Mouse (Mus musculus): ENCODE measurements around the gene Mobp.

The Mobp gene

GRCm38 (mm10) chr9:120134529-120135160 is 14.9 kb upstream of the Mobp start:
- DNase-seq (ENCODE audit: low read depth, low spot score) = no peak

- no peak for DNase-seq (ENCODE audit: low read depth, low spot score)
Observed at GRCm38 (mm10) chr9:120135454-120135853, 14.1 kb upstream of the Mobp start.

- DNase-seq (ENCODE audit: low read depth, low spot score) = peak; percentile 84
Observed at GRCm38 (mm10) chr9:120140652-120141051, 8.9 kb upstream of the Mobp start.

GRCm38 (mm10) chr9:120144474-120144873 is 5.0 kb upstream of the Mobp start:
- DNase-seq (ENCODE audit: low read depth, low spot score) = no peak

GRCm38 (mm10) chr9:120151152-120151551 is 1.6 kb downstream of the Mobp start:
- no peak for DNase-seq (ENCODE audit: low read depth, low spot score)

- no peak for DNase-seq (ENCODE audit: low read depth, low spot score)
Observed at GRCm38 (mm10) chr9:120151906-120152399, 2.4 kb downstream of the Mobp start.

GRCm38 (mm10) chr9:120158047-120158446 is 8.5 kb downstream of the Mobp start:
- DNase-seq (ENCODE audit: low read depth, low spot score) = no peak

- DNase-seq (ENCODE audit: low read depth, low spot score) = no peak
Observed at GRCm38 (mm10) chr9:120163862-120164261, 14.4 kb downstream of the Mobp start.

- DNase-seq (ENCODE audit: low read depth, low spot score) = no peak
Observed at GRCm38 (mm10) chr9:120167826-120168225, 18.3 kb downstream of the Mobp start.

GRCm38 (mm10) chr9:120171295-120171694 is 21.8 kb downstream of the Mobp start:
- peak; percentile 61 for DNase-seq (ENCODE audit: low read depth, low spot score)

GRCm38 (mm10) chr9:120174436-120175137 is 25.1 kb downstream of the Mobp start:
- no peak for DNase-seq (ENCODE audit: low read depth, low spot score)

- no peak for DNase-seq (ENCODE audit: low read depth, low spot score)
Observed at GRCm38 (mm10) chr9:120178813-120179212, 29.3 kb downstream of the Mobp start.

- peak; percentile 45 for DNase-seq (ENCODE audit: low read depth, low spot score)
Observed at GRCm38 (mm10) chr9:120184499-120184898, 35.0 kb downstream of the Mobp start.

- DNase-seq (ENCODE audit: low read depth, low spot score) = no peak
Observed at GRCm38 (mm10) chr9:120186856-120187255, 37.3 kb downstream of the Mobp start.

GRCm38 (mm10) chr9:120190891-120191290 is 41.4 kb downstream of the Mobp start:
- DNase-seq (ENCODE audit: low read depth, low spot score) = no peak

GRCm38 (mm10) chr9:120191362-120192098 is 42.0 kb downstream of the Mobp start:
- DNase-seq (ENCODE audit: low read depth, low spot score) = peak; percentile 91

- no peak for DNase-seq (ENCODE audit: low read depth, low spot score)
Observed at GRCm38 (mm10) chr9:120192742-120193141, 43.2 kb downstream of the Mobp start.

- DNase-seq (ENCODE audit: low read depth, low spot score) = no peak
Observed at GRCm38 (mm10) chr9:120200873-120201272, 51.4 kb downstream of the Mobp start.

- DNase-seq (ENCODE audit: low read depth, low spot score) = no peak
Observed at GRCm38 (mm10) chr9:120201743-120202142, 52.2 kb downstream of the Mobp start.

GRCm38 (mm10) chr9:120202683-120203082 is 53.2 kb downstream of the Mobp start:
- DNase-seq (ENCODE audit: low read depth, low spot score) = peak; percentile 29

- no peak for DNase-seq (ENCODE audit: low read depth, low spot score)
Observed at GRCm38 (mm10) chr9:120203936-120204335, 54.4 kb downstream of the Mobp start.

- DNase-seq (ENCODE audit: low read depth, low spot score) = no peak
Observed at GRCm38 (mm10) chr9:120206897-120207296, 57.4 kb downstream of the Mobp start.

All from mesoderm, embryonic 11.5 days (tissue).